Mouse (Mus musculus) adrenal gland, postnatal 10 days (tissue): ENCODE measurements around the gene Atf2. TPM values are rescaled to one million over a fixed set of nuclear protein-coding genes. Genes with fewer than 3 reads are reported as not detected.
"Not testable (repeated sequence)": the region's sequence is repeated elsewhere in the genome, so short reads cannot be mapped to it uniquely, and the experiment has no call there.

Source experiments
- DNase-seq: peaks from one replicate; pipeline ENCODE4 v3.0.0; 2021; ENCODE audit warnings: mixed read lengths
- total RNA-seq, 2 experiments: library from RNA; stranded (reverse); gene quantifications; 2 replicates each; pipeline ENCODE4 v1.2.3; 2021

Gene Atf2
- total RNA-seq, 2 experiments from 2014 or later = 68.2 to 88.0 TPM

DNA sequence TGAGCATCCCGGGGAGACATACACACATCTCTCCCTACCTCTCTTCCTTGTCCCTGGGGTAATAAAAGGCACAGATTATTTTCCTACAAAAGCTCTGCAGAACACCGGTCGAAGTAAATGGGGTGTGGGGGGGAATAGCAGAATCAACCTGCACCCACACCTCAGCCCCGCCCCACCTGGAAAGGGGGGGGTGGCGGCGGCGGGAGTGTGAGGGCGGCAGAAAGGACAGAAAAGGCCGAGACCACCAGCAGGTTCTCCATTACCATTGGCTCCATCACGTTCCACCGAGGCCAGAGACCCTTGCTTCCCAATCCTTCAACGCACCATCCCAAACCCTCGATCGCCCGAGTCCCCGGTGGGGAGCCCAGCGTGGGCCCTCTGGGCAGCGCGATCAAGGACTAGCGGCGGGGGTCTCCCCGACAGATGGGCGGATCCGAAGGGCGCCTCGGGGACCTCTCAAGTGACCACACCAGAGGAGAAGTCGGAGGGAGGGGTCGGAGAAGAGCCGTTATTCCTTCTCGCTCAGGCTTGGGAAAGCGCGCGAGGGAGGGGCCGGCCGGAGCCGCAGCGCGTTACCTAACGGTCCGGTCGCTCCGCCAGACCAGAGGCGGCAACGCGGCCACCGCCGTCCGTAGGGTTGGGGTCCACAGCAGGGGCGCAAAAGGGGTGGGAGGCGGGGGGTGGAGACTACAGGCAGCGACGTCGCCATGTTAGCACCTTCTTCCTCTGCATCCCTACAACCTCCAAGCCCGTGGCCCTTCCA lies 557 bp downstream of the Atf2 start:
- no peak for DNase-seq

DNA sequence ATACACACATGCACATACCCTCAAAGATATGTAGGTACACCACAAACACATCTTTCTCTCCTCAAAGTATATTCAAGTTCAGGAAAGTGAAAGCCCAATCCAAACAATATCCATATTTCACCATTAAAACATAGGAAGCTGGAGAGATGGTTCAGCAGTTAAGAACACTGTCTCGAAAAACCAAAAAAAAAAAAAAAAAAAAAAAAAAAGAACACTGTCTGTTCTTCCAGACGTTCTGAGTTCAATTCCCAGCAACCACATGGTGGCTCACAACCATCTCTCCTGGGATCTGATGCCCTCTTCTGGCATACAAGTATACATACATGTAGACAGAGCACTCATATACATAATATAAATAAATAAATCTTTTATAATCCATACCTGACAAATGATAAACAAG lies 6.4 kb downstream of the Atf2 start:
- DNase-seq = no peak

DNA sequence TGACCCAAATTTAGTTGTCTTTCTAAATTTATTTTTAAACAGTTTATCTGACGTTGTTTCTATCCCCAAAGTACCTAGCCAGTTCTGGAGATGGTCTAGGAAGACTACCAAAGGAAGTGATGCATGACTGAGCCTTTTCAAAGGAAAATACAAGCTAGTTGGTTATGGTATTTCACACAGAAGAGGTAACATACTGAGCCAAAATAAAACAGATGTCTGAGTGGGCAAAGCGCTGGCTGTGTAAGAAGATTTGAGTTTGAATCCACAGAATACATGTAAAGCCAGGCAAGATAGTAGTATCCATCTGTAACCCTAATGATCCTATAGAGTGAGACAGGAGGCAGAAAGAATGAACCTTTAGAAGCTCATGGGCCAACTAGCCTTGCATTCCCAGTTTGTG lies 14.5 kb downstream of the Atf2 start:
- no peak for DNase-seq

DNA sequence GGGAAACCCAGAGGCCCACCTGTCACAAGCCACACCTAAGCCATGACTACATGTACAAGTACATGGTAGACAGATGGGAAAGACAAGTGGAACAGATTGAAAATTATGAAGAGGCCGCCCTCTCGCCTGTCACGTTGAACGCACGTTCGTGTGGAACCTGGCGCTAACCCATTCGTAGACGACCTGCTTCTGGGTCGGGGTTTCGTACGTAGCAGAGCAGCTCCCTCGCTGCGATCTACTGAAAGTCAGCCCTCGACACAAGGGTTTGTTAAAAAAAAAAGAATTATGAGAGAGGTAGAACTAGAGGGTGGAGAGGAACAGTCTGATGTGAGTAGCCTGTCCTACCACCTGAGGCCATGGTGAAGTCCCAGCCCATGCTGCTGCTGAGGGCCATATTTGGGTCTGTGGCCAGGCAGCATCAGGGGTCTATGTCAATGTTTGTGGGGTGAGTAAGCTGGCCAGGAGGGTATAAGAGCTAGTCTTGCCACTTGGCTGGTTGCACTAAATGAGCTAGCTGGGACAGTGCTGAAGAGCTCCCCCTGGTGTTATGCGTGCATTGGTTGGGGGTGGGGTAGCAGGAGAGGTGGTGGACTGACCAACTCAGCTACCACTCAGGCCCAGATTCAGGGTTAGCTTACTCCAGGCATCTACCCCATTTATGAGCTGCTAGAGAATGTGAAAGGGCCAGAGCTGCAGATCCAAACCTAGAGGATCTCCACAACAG lies 24.5 kb downstream of the Atf2 start:
- peak; percentile 71 for DNase-seq

DNA sequence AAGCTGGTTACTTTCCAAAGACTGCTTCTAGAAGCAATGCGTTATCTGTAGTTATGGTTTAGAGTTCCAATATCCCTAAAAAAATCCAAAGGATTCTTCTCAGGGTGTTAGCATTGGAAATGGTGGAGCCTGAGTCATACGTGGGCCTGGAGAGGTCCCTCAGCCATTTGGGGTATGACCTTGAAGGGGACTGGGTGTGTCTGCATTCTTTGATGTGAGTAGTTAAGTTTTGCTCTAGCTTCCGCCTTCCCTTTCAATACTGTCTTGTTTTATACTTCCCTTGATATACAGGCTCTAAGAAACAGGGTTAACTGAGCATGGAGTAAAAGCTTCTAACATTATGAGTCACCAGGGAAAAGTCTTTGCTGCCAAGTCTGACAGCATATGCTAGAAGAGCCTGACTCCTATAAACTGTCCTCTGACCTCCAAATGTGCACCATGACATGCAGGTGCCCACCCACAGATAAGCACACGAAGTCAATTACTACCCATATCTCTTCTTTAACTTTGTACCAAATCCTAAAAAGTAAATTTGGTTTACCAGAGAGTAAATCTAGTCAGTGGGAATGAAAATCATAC lies 32.3 kb downstream of the Atf2 start:
- DNase-seq = peak; percentile 20

DNA sequence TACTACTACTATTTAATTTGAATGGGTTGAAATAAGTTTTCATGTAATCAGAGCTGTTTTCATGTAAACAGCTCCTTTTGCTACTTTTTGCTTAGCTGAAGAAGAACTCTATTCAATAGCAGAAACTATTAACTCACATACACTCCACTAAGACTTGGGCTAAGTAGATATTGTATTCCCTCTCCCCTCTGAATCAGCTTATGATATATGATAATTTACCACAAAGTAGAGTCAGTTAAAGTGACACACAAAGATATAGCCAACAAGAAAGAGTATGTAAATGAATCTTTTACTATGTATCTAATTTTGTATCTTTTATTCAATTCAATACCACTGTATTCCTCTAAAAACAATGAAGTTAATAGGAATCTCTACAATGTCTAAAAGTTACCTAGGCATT lies 35.1 kb downstream of the Atf2 start:
- DNase-seq = no peak

DNA sequence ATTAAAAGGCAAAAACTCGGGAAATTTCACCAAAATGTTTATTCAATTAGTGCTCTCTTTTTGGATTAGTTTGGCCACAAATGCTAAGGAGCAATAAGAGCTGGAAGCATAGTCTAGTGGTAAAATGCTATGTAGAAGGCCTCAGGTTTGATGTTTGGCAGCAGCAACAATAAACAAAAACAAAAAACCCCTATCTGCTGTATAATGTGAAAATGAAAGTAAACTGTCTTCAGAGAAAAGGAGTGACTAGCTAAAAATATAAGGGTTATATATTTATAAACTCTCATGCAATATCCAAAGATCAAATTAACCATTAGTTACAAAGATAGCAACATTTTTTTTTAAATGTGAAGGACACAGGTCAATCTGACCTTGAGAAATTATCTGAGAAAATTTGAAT lies 36.2 kb downstream of the Atf2 start:
- DNase-seq = no peak

DNA sequence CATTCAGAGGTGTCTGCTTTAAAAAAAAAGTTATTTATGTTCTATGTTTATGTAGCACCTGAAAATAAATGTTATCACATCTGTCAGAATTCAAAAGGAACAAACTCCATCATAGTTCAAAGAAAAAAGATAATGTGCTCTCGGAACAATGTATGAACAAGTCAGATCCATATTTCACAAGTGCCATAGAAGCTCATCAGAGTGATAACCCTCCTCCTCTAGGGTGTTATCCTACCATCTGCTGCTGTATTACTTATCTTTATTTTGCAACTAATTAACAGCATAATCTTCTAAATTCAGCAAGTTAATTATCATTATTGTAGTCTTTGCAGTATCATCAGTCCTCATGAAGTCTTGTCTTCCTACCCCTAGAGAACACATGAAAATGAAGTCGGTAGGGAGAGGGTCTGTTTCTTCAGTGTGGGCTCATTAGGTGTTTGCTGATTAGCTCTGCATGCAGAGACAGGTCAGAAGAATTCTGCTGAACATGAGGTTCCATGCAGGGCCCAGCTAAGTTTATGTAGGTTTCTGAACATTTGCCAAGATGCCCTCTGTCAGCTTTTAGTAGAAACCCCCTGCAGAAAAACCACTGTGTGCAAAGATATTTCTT lies 57.9 kb downstream of the Atf2 start:
- DNase-seq = no peak

DNA sequence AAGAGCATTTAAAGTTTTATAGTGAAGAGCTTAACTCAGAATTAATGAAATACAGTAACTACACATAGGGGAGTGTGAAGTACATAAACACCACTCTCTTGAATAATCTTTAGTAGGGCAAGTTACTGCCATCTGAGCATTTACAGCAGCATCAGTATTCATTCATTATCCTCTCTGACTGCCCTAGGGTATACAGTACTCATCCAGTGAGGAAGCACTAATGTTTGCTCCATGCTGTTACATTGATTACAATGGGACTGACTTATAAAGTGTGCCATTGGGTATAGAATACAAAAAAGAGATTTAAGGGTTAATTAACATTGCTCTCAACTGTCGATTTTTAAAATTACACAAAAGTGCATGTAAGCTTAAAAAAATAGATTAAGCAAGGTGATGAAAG lies 59.2 kb downstream of the Atf2 start:
- DNase-seq = no peak

DNA sequence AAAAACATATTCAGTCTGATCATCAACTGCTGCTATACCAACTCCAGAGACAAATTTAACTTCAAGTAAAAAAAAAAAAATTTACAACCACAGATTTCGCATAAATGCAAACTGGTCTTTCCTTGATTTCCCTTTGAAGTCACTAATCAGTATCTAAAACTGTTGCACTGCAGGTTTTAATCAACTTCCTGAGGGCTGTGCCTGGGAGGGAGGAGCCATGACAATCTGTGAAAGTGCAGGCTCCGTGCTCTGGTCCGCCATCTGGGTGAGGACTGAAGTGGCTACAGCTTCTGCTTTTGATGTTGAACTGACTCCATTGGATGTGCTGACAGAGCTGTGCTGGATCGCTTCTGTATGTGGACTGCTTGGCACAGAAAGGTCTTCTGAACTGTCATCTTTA lies 73.7 kb downstream of the Atf2 start:
- DNase-seq = no peak

DNA sequence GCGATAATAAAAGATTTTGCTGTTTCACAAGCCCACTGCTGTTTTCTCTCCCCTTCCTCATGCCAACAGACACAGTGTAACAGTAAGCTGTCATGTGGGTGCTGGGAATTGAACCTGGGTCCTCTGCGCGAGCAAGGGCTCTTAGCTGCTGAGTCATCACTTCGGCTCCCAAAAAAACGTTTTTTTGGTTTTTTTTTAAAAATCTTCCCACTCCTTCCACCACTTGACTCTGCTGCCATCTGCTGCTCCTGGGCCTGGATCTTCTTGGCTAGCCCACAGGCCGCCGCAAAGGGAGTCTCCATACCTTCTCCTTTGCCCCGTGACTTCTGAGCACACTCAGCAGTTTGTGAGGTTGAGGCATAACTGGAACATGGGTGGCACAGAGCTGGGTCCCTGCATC lies 84.8 kb downstream of the Atf2 start:
- no peak for DNase-seq

DNA sequence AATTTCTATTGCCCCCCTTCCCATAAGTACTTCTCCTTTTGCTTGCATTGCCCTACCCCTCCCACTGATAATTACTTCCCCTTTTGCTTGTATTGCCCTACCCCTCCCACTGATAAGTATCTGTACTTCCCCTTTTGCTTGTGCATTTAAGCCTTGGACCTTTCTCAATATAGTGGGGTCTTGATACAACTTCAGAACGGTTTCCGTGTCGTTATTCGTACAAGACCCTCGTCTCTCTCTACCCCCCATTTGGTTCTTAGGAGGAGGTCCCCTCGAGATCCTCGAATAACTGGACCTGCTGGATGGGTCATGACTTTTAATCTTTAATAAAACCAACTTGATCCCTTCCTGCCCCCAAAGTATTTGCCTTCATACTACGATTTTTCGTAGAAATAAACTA lies 92.3 kb downstream of the Atf2 start:
- not testable (repeated sequence) for DNase-seq

DNA sequence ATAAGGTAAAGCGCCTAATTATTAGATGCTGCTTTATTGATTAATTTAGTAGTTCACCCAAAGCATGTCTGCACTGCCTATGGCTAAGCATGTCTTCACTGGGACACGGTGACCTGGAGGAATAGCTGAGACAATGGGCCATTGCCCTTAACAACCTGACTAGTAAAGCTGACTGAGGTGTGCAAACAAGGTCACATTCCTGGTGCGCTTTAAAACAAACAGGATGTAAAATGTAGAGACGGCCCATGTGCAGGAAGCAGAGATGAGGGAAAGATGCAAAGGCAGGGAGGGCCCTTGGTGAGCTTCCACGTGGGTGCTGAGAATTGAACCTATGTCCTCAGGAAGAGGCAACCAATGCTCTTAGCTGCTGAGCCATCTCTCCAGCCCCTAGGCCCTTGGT lies 93.7 kb downstream of the Atf2 start:
- DNase-seq = no peak

DNA sequence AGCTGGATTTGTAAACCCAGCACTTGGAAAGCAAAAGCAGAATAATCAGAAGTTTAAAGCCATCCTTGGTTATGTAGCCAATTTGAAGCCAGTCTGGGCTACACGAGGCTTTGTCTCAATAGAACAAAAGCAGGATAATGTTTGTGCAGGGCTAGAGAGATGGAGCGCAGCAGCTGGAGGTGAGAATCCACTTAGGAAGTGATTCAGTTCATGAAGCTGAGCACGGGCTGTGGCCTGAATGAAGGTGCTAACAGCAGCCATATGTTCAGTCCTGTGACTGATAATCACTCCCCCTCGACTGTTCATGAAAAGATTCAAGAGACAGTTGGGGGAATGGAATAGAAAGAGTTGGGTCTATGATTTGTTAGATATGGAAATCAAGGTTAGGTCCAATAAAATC lies 94.3 kb downstream of the Atf2 start:
- no peak for DNase-seq

DNA sequence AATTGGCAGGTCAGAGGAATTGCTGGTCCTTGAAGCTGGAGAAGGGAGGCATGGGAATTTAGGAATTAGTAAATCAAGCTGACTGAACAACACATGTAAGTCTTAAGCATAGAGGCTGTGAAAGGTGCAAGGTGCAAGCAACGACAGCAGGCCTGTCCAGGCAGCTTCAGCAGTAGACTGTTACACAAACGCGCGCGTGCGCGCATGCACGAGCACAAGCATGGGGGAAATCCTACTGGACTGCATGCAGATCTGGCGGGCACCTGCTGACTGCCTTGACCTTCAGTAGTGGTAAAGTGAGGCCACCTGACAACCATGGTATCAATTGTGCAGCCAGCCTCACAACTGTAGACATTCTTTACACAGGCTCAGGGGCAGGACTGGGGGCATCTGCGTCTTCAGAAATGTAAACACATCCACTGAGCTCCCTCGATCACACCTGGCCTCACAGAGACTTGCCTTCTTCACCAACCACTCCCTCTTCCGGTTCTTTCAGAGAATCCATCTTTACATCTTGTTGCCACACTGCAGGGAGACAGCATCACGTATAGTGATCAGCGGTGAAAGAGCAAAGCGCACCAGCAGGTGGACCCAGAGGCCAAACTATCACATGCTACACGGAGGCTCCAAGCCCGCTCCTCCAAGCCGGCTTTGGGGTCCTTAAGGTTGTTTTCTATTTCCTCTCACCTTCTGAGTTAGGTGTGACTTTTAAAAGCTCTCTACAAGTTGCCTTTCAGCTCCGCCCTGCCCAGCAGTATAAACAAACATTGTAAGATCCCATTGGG lies 100.4 kb downstream of the Atf2 start:
- DNase-seq = no peak

DNA sequence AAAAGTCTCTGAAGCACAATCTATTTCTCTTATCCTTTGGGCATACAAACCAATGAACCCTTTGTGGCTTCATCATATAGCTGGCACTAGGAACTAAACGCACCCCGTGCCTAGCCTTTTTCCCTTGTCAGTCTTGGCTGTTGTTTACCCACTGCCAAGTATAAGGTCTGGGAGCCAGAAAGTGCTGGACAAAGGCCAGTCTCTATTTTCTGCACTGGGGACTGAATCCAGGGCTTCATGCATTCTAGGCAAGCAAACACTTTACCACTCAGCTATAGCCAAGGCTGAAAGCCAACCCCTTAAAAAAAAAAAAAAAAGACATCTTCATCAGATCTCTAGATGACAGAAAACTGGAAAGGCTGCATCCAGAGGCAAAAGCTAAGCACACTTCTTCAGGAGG lies 102.1 kb downstream of the Atf2 start:
- DNase-seq = peak; percentile 55

DNA sequence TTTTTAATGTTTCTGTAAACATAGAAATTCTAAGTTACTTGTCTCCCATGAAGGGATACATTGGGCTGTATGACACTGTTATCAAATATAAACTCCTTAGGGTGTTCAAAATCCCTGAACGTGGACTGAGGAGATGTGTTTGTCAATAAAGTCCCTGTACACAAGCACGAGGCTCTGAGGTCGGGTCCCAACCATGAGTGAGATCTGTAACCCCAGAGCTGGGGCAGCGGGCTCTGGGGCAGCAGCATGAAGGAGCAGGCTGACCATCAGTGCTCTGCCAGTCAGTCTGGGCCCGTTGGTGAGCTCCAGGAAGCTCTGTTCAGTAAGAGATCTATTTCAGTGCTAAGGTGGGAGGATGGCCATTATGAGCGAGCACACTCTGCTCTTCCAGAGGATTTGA lies 104.0 kb downstream of the Atf2 start:
- no peak for DNase-seq

DNA sequence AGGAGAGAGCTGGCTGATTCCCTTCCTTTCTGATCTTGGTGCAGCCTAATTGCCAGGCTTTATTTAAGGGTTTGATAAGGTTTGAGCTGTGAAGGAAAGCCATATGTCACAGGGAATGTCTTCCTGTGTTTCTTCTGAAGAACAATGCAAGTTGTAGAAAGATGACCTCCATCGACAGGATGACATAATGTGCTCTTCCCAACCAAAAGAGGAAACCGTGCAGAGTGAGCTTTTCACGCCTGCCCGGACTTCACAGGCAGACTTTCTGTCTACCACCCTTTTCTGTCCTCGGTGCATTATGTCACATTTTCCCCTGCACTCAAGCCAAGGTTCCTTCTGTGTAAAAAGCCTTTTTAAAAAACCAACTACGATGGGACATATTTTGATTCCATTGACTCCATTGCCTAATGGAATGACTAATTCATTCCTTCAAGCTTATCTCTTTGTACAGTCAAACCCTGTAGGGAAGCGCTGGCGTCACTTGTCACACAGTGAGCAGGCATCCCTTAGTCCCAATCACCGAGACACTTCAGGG lies 110.0 kb downstream of the Atf2 start:
- DNase-seq = no peak

DNA sequence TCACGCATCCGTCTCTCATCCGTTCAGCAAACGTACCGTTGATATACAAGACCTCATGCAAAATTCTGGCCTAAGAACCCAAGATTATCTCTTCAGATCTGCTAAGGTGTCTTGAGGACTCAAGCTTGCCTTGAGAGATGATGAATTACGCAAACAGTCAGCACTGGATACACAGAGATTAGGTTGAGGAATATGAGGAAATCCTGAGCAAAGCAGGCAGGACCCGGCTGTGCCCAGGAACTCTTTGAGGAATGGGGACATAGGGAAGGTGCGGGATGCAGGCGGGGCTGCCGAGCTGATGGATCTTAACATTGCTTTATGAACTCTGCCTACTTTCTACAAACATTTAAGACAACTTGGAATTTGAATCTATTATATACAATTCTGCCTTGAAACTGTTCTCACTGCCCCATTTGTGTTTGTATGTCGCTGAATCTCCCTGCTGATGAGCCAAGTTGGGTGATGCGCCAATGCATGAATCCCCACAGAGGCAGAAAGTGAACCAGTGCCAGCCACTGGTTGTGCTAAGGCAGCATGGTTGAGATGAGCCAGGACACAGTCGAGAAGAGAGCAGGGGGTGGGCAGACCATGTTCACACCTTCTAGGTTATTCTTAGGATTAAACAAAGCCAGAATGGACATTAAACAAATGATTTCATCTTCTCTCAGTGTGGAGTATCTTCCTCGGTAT lies 112.0 kb downstream of the Atf2 start:
- DNase-seq = no peak

DNA sequence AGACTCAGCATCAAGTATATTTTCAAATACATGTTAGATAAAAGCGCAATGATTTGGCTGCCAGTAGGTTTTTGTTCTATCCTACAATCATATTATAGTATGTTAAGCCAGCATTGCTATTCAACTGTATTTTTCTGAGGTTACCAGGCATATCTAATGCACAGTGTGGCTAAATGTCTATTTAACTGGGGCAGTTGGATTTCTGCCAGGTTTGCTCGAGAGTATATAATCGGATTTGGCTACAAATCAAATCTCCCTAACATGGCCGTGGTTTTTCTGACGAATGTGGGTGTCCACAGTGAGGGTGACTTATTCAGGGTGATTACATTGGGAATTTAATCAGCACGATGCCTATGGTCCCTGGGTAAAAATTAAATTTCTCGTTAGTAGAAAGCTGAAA lies 112.6 kb downstream of the Atf2 start:
- DNase-seq = no peak

DNA sequence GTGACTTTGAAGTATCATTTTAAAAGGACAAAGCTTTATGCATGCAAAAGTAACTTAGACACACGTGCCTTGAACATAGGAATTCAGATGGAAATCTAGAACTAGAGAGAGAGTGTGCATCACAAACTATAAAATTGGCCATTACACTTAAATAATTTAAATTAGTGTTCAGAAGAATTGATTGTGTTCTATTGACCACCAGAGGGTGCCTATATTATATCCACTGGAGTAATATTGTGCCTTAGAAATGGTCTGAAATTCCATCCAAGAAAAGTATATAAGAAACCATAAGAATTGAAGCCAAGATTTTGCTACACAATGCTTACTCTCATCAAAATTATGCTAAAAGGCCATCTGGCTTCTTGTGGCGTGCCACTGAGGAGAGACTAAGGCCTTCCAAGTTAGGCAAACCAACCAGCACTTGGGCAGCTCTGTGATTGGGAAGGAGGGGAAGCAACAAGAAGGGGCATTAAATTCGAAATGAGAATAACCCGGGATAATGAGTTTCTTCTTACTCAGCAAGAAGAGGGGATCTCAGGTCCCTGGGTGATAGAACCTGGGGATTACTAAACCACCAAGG lies 113.3 kb downstream of the Atf2 start:
- DNase-seq = no peak
